Mouse (Mus musculus) forebrain, postnatal 0 days (tissue): ENCODE measurements around the gene Gna12. TPM values are rescaled to one million over a fixed set of nuclear protein-coding genes. Genes with fewer than 3 reads are reported as not detected.

ENCODE experiments used
- ATAC-seq: fragments of 200-750 bp; cut with Nextera tagmentation; 2 replicates; pipeline ENCODE4 v1.8.0; 2017; ENCODE audit warnings: mild to moderate bottlenecking, moderate library complexity
- DNase-seq: peaks from one replicate; pipeline ENCODE4 v3.0.0-alpha.2; 2015
- H3K27ac ChIP-seq: fragments of 300-500 bp; sonication (generic); 2 replicates; pipeline ENCODE4 v1.5.1; 2014; ENCODE audit warnings: low read depth, mild to moderate bottlenecking, antibody characterized with exemption, low read length, moderate library complexity, mixed read lengths
- H3K27me3 ChIP-seq: fragments of 300-500 bp; sonication (generic); 2 replicates; pipeline ENCODE4 v1.6.1; 2014; ENCODE audit warnings: mild to moderate bottlenecking, low read length, mixed read lengths; ENCODE audit not compliant: insufficient read depth
- H3K36me3 ChIP-seq: fragments of 300-500 bp; sonication (generic); 2 replicates; pipeline ENCODE4 v1.6.1; 2014; ENCODE audit warnings: mild to moderate bottlenecking, moderate library complexity; ENCODE audit not compliant: insufficient read depth
- H3K4me1 ChIP-seq: fragments of 300-500 bp; sonication (generic); 2 replicates; pipeline ENCODE4 v1.6.1; 2014; ENCODE audit warnings: antibody characterized with exemption; ENCODE audit not compliant: insufficient read depth
- H3K4me2 ChIP-seq: fragments of 300-500 bp; sonication (generic); 2 replicates; pipeline ENCODE4 v1.6.1; 2014; ENCODE audit warnings: low read depth, mild to moderate bottlenecking, moderate library complexity
- H3K4me3 ChIP-seq: fragments of 300-500 bp; sonication (generic); 2 replicates; pipeline ENCODE4 v1.5.1; 2014; ENCODE audit warnings: low read depth, low read length, mixed read lengths
- H3K9ac ChIP-seq: fragments of 300-500 bp; sonication (generic); 2 replicates; pipeline ENCODE4 v1.6.1; 2014; ENCODE audit warnings: mild to moderate bottlenecking
- H3K9me3 ChIP-seq: fragments of 300-500 bp; sonication (generic); 2 replicates; pipeline ENCODE4 v1.6.1; 2016; ENCODE audit warnings: low read length
- CTCF ChIP-seq: sonication (generic); IDR thresholded peaks from 2 replicates; pipeline ENCODE4 v1.5.1; 2016; ENCODE audit warnings: antibody characterized with exemption, control low read depth, low read depth
- WGBS: fragments of 180-500 bp; shearing (Covaris S2); extraction: QIAGEN DNeasy Blood & Tissue Kit; methylation state at CpG from one replicate; pipeline ENCODE4 v1.1.7; 2014; 5-methylcytosine and 5-hydroxymethylcytosine counted together
- polyA plus RNA-seq: library from polyadenylated mRNA; unstranded; fragments of >200 nt; fragmentation: Nextera tagmentation; extraction: Ambion mirVana; gene quantifications from 2 replicates; pipeline ENCODE4 v1.2.1, GENCODE M21; 2015
- total RNA-seq: library from RNA; depleted of rRNA; stranded (reverse); fragments of >200 nt; gene quantifications from 2 replicates; pipeline ENCODE4 v1.2.3, GENCODE M21; 2014

Gene Gna12
- total and polyA plus RNA-seq, 2 experiments from 2014 or later = 39.0 to 138 TPM

GRCm38 (mm10) chr5:140827896-140828295 is 2.3 kb downstream of the Gna12 start:
- H3K9ac ChIP-seq = no peak overlapping the region
- no peaks in the 10 kb centered on the region for H3K9me3 ChIP-seq
- no peak overlapping the region for H3K4me3 ChIP-seq
- H3K4me1 ChIP-seq = peaks cover 33% of the 10 kb centered on the region
- no peak for ATAC-seq
- 61% methylated on average over 8 of the region's 8 CpGs for WGBS
- no peak for DNase-seq
- no peaks in the 10 kb centered on the region for H3K36me3 ChIP-seq
- H3K27ac ChIP-seq = no peak overlapping the region
- H3K27me3 ChIP-seq = no peaks in the 10 kb centered on the region
- TF ChIP-seq CTCF = no peak
- peak overlapping the region; percentile 74 for H3K4me2 ChIP-seq

- DNase-seq = no peak
- Histone ChIP-seq H3K27ac (no peak overlapping the region), H3K9ac (no peak overlapping the region), H3K4me3 (no peak overlapping the region), H3K4me2 (peak overlapping the region; percentile 74; the same call in 1 of the 2 replicates), H3K36me3 (no peaks in the 10 kb centered on the region), H3K27me3 (no peaks in the 10 kb centered on the region), H3K4me1 (peaks cover 33% of the 10 kb centered on the region), H3K9me3 (no peaks in the 10 kb centered on the region)
- no peak for ATAC-seq
- TF ChIP-seq CTCF = no peak
- 40% methylated on average over 2 of the region's 2 CpGs for WGBS
Observed at GRCm38 (mm10) chr5:140827413-140827812, 2.8 kb downstream of the Gna12 start.

- no peak overlapping the region for H3K27ac ChIP-seq
- no peak for TF ChIP-seq CTCF
- H3K4me2 ChIP-seq = peak overlapping the region; percentile 13
- no peaks in the 10 kb centered on the region for H3K27me3 ChIP-seq
- no peak overlapping the region for H3K4me3 ChIP-seq
- H3K4me1 ChIP-seq = peaks cover 33% of the 10 kb centered on the region
- H3K36me3 ChIP-seq = no peaks in the 10 kb centered on the region
- ATAC-seq = no peak
- no peak for DNase-seq
- H3K9ac ChIP-seq = no peak overlapping the region
- H3K9me3 ChIP-seq = no peaks in the 10 kb centered on the region
- 24% methylated on average over 1 of the region's 1 CpGs for WGBS
Observed at GRCm38 (mm10) chr5:140826796-140827195, 3.4 kb downstream of the Gna12 start.

GRCm38 (mm10) chr5:140826118-140826517 is 4.1 kb downstream of the Gna12 start:
- no peak for TF ChIP-seq CTCF
- Histone ChIP-seq H3K9ac (no peak overlapping the region), H3K27me3 (no peaks in the 10 kb centered on the region), H3K36me3 (no peaks in the 10 kb centered on the region), H3K4me1 (peaks cover 33% of the 10 kb centered on the region), H3K9me3 (no peaks in the 10 kb centered on the region), H3K27ac (no peak overlapping the region), H3K4me3 (no peak overlapping the region), H3K4me2 (no peak overlapping the region)
- 95% methylated on average over 1 of the region's 1 CpGs for WGBS
- ATAC-seq (no peak), DNase-seq (no peak)

- no peak overlapping the region for H3K4me3 ChIP-seq
- H3K9ac ChIP-seq = no peak overlapping the region
- H3K27ac ChIP-seq = no peak overlapping the region
- no peak for DNase-seq
- H3K9me3 ChIP-seq = no peaks in the 10 kb centered on the region
- H3K4me1 ChIP-seq = peaks cover 28% of the 10 kb centered on the region
- no peaks in the 10 kb centered on the region for H3K36me3 ChIP-seq
- no peak overlapping the region for H3K4me2 ChIP-seq
- WGBS = 72% methylated on average over 7 of the region's 7 CpGs
- no peaks in the 10 kb centered on the region for H3K27me3 ChIP-seq
- ATAC-seq = no peak
- no peak for TF ChIP-seq CTCF
Observed at GRCm38 (mm10) chr5:140824126-140824525, 6.1 kb downstream of the Gna12 start.

GRCm38 (mm10) chr5:140823386-140823785 is 6.8 kb downstream of the Gna12 start:
- H3K36me3 ChIP-seq = no peaks in the 10 kb centered on the region
- H3K4me2 ChIP-seq = no peak overlapping the region
- peaks cover 21% of the 10 kb centered on the region for H3K4me1 ChIP-seq
- no peak for TF ChIP-seq CTCF
- H3K27ac ChIP-seq = no peak overlapping the region
- no peak for ATAC-seq
- no peaks in the 10 kb centered on the region for H3K27me3 ChIP-seq
- no peak overlapping the region for H3K9ac ChIP-seq
- 95% methylated on average over 2 of the region's 2 CpGs for WGBS
- DNase-seq = no peak
- H3K4me3 ChIP-seq = no peak overlapping the region
- no peaks in the 10 kb centered on the region for H3K9me3 ChIP-seq

GRCm38 (mm10) chr5:140821951-140822350 is 8.3 kb downstream of the Gna12 start:
- ATAC-seq (no peak), DNase-seq (no peak)
- Histone ChIP-seq H3K4me1 (peaks cover 9% of the 10 kb centered on the region; the same call in 1 of the 2 replicates), H3K4me2 (no peak overlapping the region), H3K9me3 (no peaks in the 10 kb centered on the region), H3K36me3 (no peaks in the 10 kb centered on the region), H3K9ac (no peak overlapping the region), H3K27ac (no peak overlapping the region), H3K27me3 (no peaks in the 10 kb centered on the region), H3K4me3 (no peak overlapping the region)
- WGBS = 85% methylated on average over 4 of the region's 4 CpGs
- no peak for TF ChIP-seq CTCF

- DNase-seq = no peak
- 89% methylated on average over 4 of the region's 4 CpGs for WGBS
Observed at GRCm38 (mm10) chr5:140820539-140820938, 9.7 kb downstream of the Gna12 start.

More at GRCm38 (mm10) chr5:140820539-140820938, 9.7 kb downstream of the Gna12 start:
- TF ChIP-seq CTCF = no peak
- Histone ChIP-seq H3K27me3 (no peaks in the 10 kb centered on the region), H3K9ac (no peak overlapping the region), H3K36me3 (no peaks in the 10 kb centered on the region), H3K27ac (no peak overlapping the region), H3K4me1 (0 out of 2 replicates have a peak, but pooled peaks cover 4% of the 10 kb centered on the region), H3K9me3 (no peaks in the 10 kb centered on the region), H3K4me3 (no peak overlapping the region), H3K4me2 (no peak overlapping the region)
- ATAC-seq = no peak
